Mouse (Mus musculus): ENCODE results near the gene Ankrd36.

- TF ChIP-seq CTCF (IDR thresholded peaks at IDR 0.05; ENCODE audit: extremely low read depth, insufficient read depth, low read length) (no peak), POLR2A (IDR thresholded peaks at IDR 0.05; ENCODE audit: extremely low read depth, insufficient read depth, low read length) (peak; percentile 16; the same call in 1 of the 2 replicates)
These were observed 42.7 kb upstream of the Ankrd36 start for GRCm38 (mm10) chr11:5526573-5527439.

Measured in cortical plate, adult 2 months (tissue).